Mouse (Mus musculus) E14TG2a.4 (cell line): ENCODE data around the gene Ubxn10.

Experiments
- H3K27me3 ChIP-seq: 2 replicates; pipeline ENCODE4 v1.6.1; 2014; ENCODE audit warnings: low read length, control low read depth; ENCODE audit not compliant: insufficient read depth
- H3K36me3 ChIP-seq: 2 replicates; pipeline ENCODE4 v1.6.1; 2014; ENCODE audit warnings: low read length, control low read depth; ENCODE audit not compliant: insufficient read depth
- H3K4me1 ChIP-seq: replicated peaks from 2 replicates; pipeline ENCODE4 v1.6.1; 2014; ENCODE audit warnings: low read depth, low read length, control low read depth
- H3K4me3 ChIP-seq: replicated peaks from 2 replicates; pipeline ENCODE4 v1.5.1; 2014; ENCODE audit warnings: mild to moderate bottlenecking, low read length
- H3K9me3 ChIP-seq: 2 replicates; pipeline ENCODE4 v1.6.1; 2014; ENCODE audit warnings: low read length, control low read depth
- CTCF ChIP-seq: conservative IDR thresholded peaks from 2 replicates; pipeline ENCODE4 v1.5.1; 2014; ENCODE audit warnings: low read length
- NANOG ChIP-seq: IDR thresholded peaks from 2 replicates; pipeline ENCODE4 v1.6.1; 2014; ENCODE audit warnings: borderline replicate concordance, low read length, mixed read lengths
- POU5F1 ChIP-seq: IDR thresholded peaks from 2 replicates; pipeline ENCODE4 v1.6.1; 2014; ENCODE audit warnings: low read length, borderline replicate concordance

Gene Ubxn10

DNA sequence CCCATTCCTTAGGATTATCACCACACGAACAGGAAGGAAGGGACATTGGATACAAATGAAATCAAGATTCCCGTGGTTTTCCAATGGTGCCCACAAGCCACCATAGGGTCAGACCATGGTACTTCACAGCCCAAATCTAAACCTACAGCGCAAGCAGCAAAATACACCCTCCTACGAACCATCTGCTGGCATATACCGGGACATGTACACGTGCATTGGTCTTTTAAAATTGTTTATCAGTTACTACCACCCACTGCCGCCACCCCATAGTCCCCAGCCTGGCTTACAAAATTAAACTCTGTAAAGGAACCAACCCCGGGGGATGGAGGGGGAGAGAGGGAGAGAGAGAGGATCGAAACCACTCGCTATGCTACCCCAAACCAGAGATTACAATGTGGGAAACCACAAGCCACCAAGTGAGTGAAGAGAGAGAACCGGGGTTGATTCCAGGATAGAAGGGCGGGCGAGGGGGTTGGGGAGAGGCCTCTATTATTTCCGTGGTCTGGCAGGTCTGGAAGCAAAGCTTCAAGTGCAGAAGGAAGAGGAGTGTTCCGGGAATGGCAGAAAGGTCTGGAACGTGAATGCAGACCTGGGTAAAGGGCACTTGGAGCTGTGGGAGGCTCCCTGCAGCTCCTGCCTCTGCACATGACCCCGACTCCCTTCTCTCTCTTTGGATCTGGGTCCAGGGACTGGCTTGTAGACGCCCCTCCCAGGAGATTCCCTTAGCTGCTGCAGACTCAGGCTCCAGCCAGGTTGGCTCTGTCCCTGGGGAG is 12.4 kb downstream of the Ubxn10 start, which contains the start of gene Pla2g2c:
Pla2g2c (plus strand) TSS at position 439 of the 773 bp plus-strand sequence.
- Histone ChIP-seq H3K4me1 (peaks cover 59% of the 10 kb centered on the region), H3K36me3 (peaks cover 14% of the 10 kb centered on the region), H3K27me3 (no peaks in the 10 kb centered on the region; the same call in 1 of the 2 replicates), H3K4me3 (peak within 1 kb of the TSS; percentile 75), H3K9me3 (no peaks in the 10 kb centered on the region)
- TF ChIP-seq CTCF, result no peak
- TF ChIP-seq POU5F1, result no peak
- no peak for TF ChIP-seq NANOG

DNA sequence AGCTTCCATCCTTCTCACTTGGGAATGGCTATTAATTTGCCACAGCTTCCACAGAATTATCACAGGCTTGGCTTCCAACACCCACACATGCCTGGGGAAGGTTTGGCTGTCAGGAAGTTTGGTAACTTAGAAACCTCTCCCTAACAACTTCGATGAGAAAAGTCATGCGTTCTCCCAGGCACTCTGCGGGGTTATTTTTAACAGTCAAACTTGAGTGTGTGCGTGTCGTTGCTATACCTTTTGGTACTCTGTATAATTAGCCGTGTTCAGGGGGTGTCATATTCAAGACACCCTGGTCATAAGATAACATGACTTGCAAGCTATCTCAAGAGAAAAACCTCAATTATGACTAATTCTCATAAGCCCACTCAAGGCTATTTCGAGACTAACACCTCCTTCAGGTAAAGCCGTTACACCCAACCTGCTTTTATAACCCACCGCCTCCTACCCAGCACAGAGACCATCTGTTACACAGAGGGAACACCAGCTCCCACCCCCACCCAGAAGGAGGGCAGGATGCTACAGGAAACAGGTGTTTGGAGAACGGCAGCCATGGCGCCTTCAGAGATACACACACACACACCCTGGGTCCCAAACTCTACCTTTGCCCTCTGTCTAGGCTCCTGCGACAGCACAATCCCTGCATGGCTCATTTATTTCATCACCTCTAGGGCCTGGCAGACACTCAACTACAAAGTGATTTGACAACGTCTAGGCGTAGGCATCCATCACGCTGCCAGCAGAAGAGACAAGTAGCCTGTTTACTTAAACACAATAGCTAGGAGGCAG is 13.3 kb downstream of the Ubxn10 start:
- Histone ChIP-seq H3K4me3 (no peak overlapping the region), H3K4me1 (peaks cover 50% of the 10 kb centered on the region), H3K9me3 (no peaks in the 10 kb centered on the region), H3K36me3 (peaks cover 22% of the 10 kb centered on the region), H3K27me3 (no peaks in the 10 kb centered on the region; the same call in 1 of the 2 replicates)
- no peak for TF ChIP-seq CTCF
- no peak for TF ChIP-seq NANOG
- no peak for TF ChIP-seq POU5F1

DNA sequence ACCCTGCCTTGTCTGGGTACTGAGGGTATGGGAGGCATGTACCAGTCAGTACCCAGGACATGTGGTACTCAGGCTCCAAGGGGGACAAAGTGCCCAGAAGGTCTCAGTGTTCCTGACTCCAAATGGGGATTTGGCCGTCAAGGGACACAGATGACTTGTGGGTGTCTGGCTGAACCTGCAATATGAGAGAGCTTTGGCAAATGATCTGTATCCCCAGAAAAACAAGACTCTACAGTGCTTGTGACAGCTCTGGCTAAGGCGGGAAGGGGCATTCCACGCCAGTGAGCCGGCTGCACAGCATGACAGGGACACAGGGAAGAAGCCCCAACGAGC is 17.7 kb downstream of the Ubxn10 start:
- TF ChIP-seq NANOG (no peak), CTCF (no peak), POU5F1 (no peak)
- Histone ChIP-seq H3K27me3 (no peaks in the 10 kb centered on the region; the same call in 1 of the 2 replicates), H3K9me3 (no peaks in the 10 kb centered on the region), H3K4me3 (no peak overlapping the region), H3K4me1 (peaks cover 28% of the 10 kb centered on the region), H3K36me3 (peaks cover 23% of the 10 kb centered on the region)

DNA sequence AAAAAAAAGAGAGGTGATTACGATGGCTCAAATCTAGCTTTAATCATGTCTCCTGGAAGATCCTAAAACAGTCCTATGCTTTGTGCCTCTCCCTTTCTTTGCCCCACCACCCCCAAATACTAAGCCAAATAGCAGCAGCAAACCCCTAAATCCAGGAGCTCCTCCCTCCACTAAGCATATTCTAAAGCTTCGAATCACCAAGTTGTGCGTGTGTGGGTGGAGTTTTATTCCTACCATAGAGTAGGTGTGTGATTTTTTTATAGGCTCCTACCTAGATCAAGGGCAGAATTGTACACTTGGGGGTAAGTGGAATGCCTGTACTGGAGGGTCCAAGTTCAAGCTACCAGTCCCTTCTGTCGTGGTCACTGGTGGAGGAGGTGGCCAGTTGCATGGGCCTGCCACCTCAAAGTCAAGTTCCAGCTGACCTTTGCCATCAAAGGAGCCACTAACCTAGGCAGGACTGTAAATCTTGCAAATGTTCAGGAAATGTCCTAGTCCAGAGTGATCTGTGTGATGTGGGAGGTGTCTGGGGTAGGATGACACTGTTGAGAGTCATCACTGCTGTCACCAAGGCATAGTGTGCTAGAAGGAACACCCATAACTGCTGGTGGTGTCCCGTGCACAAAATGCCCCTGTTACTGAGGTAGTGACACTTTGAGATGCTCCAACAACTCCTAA is 18.2 kb downstream of the Ubxn10 start:
- Histone ChIP-seq H3K36me3 (peaks cover 23% of the 10 kb centered on the region), H3K4me1 (peaks cover 23% of the 10 kb centered on the region), H3K27me3 (no peaks in the 10 kb centered on the region; the same call in 1 of the 2 replicates), H3K9me3 (no peaks in the 10 kb centered on the region), H3K4me3 (no peak overlapping the region)
- no peak for TF ChIP-seq CTCF
- no peak for TF ChIP-seq POU5F1
- no peak for TF ChIP-seq NANOG

DNA sequence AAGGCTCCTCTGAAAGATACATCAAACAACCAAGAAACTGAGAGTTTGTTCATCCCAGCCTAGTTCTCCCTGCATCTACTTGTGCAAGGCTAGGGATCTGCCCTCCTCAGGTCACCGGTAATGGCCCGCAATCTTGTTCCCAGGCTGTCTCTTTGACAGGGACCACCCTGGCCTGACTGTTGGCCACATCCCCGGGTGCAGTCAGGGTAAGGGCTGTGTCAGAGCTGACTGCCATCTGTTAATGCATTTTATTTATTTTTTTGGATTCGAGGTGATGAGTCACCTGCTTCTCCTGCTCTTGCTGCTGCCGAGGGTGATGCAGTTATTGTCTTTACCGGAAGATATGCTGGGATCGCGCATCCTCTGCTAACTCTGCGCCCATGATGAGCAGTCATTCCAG is 20.3 kb downstream of the Ubxn10 start:
- Histone ChIP-seq H3K9me3 (no peaks in the 10 kb centered on the region), H3K36me3 (peaks cover 23% of the 10 kb centered on the region), H3K4me3 (no peak overlapping the region), H3K27me3 (no peaks in the 10 kb centered on the region), H3K4me1 (peaks cover 22% of the 10 kb centered on the region)
- TF ChIP-seq CTCF, result no peak
- no peak for TF ChIP-seq NANOG
- no peak for TF ChIP-seq POU5F1

DNA sequence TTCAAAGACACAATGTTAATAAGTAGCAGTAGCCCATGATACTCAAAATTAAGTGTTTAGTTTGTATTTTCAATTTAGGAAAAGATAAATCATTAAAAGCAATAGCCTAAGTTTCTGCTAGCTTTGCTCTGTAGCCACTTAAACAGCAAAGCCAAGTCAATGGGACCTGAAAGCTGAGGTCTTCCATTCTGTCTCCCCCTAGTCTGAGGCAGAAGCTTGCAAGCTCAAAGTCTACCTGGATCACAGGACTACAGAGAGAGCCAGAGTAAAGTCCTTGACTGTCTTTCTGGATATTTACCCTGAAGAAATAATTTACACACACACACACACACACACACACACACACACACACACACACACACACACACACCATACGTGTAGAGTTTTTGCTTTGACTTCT is 22.8 kb downstream of the Ubxn10 start:
- no peaks in the 10 kb centered on the region for H3K27me3 ChIP-seq
- H3K9me3 ChIP-seq, result no peaks in the 10 kb centered on the region
- H3K4me1 ChIP-seq, result peaks cover 40% of the 10 kb centered on the region
- TF ChIP-seq POU5F1, result no peak
- no peak overlapping the region for H3K4me3 ChIP-seq
- H3K36me3 ChIP-seq, result peaks cover 5% of the 10 kb centered on the region

DNA sequence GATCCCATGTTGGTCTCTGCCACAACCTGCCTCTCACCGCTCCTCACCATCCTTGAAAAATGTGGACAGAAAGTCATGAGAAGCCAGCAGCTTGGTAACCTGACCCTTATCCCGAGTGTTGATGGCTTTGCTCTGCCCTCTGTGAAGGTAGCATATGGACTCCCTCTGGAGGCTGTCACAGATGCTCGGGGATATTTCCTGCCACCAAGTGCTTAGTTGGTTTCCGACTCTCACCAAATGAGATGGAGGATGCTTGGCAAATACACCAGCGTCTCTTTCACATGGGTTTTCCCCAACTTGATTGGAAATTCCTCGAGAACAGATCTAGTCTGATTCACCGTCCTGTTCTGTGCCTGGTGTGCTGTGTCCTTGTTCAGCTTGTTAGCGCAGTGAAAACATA is 24.3 kb downstream of the Ubxn10 start:
- no peaks in the 10 kb centered on the region for H3K9me3 ChIP-seq
- H3K36me3 ChIP-seq, result no peaks in the 10 kb centered on the region
- H3K4me1 ChIP-seq, result peaks cover 56% of the 10 kb centered on the region
- TF ChIP-seq NANOG (no peak), CTCF (no peak; the same call in 1 of the 2 replicates), POU5F1 (no peak)
- H3K27me3 ChIP-seq, result no peaks in the 10 kb centered on the region
- no peak overlapping the region for H3K4me3 ChIP-seq

DNA sequence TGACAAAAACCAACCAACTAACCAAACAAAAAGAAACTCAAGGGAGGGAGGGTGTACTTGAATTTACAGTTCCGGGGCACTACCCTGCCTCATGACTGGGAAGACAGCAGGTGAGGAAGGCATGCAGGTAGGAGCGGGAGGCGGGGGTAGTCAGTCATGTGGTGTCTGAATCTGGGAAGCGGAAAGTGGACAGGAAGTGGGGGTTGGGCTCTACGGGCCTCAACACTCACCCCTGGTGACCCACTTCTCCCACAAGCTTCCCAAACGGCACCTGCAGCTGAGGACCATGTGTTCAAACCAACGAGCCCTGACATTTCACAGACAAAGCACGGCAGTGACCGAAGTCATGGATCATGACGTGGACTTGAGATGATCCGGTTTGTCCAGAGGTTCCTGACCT is 24.9 kb downstream of the Ubxn10 start:
- peaks cover 61% of the 10 kb centered on the region for H3K4me1 ChIP-seq
- H3K4me3 ChIP-seq, result no peak overlapping the region
- H3K9me3 ChIP-seq, result no peaks in the 10 kb centered on the region
- no peaks in the 10 kb centered on the region for H3K36me3 ChIP-seq
- H3K27me3 ChIP-seq, result no peaks in the 10 kb centered on the region
- TF ChIP-seq CTCF (no peak), NANOG (no peak), POU5F1 (no peak)
